Mouse (Mus musculus): Measurements from ENCODE around the gene Chst4. TPM values are rescaled to one million over a fixed set of nuclear protein-coding genes. Genes with fewer than 3 reads are reported as not detected.

Chst4 gene
- total RNA-seq, 2 experiments from 2014 or later, result not detected

GRCm38 (mm10) chr8:110008228-110008994 lies 31.1 kb downstream of the Chst4 start:
- intact Hi-C loops (cut with DNase I), result loop anchor here (5.0 kb wide), 1 partner anchor 64 kb away; no protein-coding TSS in a partner anchor
- DNase-seq, result no peak

DNA sequence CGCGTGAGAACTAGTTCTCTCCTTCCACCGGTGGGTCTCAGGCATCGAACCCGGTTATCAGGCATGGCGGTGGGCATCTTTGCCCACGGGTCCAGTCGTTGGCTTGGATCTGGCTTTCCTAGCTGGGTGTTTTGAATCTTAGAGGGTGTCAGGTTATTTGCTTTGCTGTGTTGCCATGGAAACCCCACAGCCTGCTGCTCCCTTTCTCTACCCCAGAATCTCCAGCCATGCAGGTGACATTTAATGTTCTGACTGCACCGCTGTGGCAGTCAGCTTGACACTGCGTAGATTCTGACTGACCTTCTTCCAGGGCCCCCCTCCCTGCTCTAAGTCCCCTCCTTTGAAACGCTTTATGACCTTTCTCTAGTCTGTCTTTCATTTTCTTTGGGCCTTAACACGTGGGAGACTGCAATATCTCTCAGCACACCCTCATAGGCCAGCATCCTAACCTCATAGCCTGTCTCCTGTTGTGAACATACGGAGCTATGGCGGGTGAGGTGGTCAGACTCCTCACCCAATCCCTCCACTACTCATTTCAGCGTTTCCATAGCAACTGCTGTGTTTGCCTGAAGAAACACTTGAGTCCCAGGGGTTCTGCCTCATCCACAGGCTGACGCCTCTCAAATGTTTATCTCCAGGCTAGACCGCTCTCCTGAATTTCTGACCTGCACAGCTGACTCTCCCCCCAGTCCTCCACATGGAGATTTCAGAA lies 33.1 kb downstream of the Chst4 start:
- intact Hi-C loops (cut with DNase I), result loop anchor here (5.0 kb wide), 1 partner anchor 66 kb away; no protein-coding TSS in a partner anchor
- no peak for DNase-seq

- intact Hi-C loops (cut with DNase I), result no loop called here
- DNase-seq, result no peak
Measured at GRCm38 (mm10) chr8:110004300-110004699, 35.2 kb downstream of the Chst4 start.

- intact Hi-C loops (cut with DNase I), result no loop called here
- no peak for DNase-seq
Measured at GRCm38 (mm10) chr8:110002953-110003352, 36.6 kb downstream of the Chst4 start.

GRCm38 (mm10) chr8:109999974-110000373 lies 39.6 kb downstream of the Chst4 start:
- no peak for DNase-seq
- intact Hi-C loops (cut with DNase I), result no loop called here

- intact Hi-C loops (cut with DNase I), result no loop called here
- DNase-seq, result no peak
Measured at GRCm38 (mm10) chr8:109998066-109998465, 41.5 kb downstream of the Chst4 start.

- intact Hi-C loops (cut with DNase I), result no loop called here
- DNase-seq, result no peak
Measured at GRCm38 (mm10) chr8:109997381-109997780, 42.2 kb downstream of the Chst4 start.

- no peak for DNase-seq
- intact Hi-C loops (cut with DNase I), result no loop called here
Measured at GRCm38 (mm10) chr8:109992951-109993350, 46.6 kb downstream of the Chst4 start.

DNA sequence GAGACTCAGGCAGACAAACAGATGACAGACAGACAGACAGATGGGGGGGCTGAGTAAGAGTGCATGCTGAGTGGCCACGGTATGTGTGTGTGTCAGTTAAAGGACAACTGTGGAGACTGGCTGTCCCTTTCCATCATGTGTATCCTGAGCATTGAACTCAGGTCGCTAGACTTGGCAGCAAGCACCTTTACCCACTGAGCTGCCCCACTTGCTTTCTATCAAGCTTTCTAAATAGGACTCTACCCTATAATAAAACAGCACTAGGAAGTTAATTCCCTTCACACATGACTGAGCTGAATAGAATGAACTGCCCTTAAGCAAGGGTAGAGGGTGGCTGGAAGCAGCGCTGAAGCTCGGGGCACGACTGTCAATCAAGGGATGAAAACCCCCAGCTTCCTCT lies 47.4 kb downstream of the Chst4 start:
- DNase-seq, result no peak
- intact Hi-C loops (cut with DNase I), result no loop called here

DNA sequence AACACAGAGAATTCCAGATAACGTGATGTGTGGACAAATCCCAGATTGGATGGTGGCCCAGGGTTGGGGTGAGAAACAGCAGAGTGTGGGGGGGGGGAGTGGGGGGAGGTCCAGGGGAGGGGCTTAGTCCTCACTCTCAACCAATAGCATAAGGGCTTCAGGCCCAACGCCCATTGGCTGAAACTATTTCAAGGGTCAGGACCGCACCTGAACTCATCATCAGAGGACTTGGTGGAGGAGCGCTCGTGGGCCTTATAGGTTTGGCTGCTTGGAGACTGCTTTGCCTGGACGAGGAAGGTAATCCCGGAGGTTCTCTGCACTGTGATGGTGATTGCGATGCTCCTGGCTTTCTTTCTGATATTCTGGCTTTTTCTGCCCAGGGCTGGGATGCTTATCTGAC lies 49.3 kb downstream of the Chst4 start, which contains the start of gene Tat:
Tat (plus strand) TSS at position 214 of the 400 bp plus-strand sequence.
- DNase-seq, result no peak
- intact Hi-C loops (cut with DNase I), result no loop called here

DNA sequence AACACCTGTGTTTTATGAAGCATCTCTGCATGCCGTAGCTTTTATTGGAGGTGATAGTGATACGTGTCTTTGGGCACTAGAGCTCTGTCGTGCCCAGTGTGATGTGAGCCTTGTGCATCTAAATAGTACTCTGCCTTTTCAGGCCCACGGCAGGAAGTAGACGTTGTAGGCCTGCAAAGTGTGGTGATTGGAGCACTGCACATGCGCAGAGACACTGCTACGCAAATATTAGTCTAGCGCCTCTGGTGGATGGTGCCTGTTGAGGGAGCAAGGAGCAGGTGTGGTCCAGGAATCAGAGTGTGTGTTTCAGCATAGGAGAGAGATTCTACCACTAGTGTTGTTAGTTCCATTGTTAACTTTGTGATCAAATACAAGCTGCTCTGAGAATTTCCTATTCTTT lies 50.4 kb downstream of the Chst4 start:
- no peak for DNase-seq
- intact Hi-C loops (cut with DNase I), result no loop called here

GRCm38 (mm10) chr8:109987776-109988175 lies 51.8 kb downstream of the Chst4 start:
- intact Hi-C loops (cut with DNase I), result no loop called here
- no peak for DNase-seq

- DNase-seq, result no peak
- intact Hi-C loops (cut with DNase I), result no loop called here
Measured at GRCm38 (mm10) chr8:109986384-109986783, 53.2 kb downstream of the Chst4 start.

DNA sequence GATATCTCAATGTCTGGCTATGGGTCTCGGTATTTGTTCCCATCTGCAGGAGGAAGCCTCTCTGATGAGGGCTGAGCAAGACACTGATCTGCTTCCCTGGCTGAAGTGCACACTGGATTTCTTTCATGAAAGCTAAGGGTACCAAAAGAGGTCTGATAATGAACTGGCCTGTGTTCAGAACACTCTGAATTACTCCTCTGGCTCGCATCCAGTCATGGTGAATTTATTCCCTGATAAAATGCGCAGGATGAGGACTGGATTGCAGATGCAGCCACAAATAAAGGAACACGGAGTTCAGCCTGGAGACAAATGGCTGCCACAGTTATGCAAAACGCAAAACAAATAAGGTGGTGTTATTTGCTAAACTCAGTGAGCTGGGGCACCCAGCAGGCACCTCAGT lies 55.6 kb downstream of the Chst4 start:
- intact Hi-C loops (cut with DNase I), result no loop called here
- DNase-seq, result no peak

DNA sequence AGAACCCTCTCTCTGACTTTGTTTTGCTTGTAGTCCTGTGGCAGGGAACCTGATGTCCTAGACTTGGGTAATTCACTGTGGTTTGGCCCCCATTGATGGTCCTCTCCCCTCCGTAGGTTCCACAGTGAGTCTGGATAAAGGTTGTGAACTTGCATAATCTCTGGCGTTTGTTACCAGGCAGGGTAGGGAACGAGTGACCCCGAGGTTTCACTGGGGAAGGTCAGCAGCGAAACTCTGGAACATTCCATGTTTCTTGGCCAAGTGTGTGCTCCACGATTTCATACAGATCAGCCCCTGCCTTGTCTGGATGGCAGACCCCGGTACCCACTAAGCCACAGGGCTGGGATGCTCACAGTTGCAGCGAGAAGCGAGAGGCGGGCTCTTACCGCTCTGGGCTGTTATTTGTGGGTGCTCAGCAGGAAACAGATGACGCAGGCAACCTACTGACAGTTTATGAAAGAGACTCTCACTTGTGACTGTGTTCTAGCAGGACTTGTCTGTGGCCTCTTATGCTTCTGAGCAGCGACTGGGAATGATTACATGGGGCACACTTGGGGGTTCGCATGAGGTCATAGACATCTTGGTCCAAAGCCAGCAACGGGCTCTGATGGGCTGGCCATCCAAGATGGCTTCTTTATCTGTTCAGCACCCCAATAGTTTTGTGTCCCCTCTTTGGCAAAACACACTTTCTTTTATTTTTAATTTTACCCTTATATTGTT lies 57.0 kb downstream of the Chst4 start:
- no peak for DNase-seq
- intact Hi-C loops (cut with DNase I), result no loop called here

- intact Hi-C loops (cut with DNase I), result no loop called here
- DNase-seq, result no peak
Measured at GRCm38 (mm10) chr8:109979339-109979738, 60.2 kb downstream of the Chst4 start.

Other genes starting within 250 kb of the Chst4 start
- gene Phlpp2, start 171.2 kb downstream of the Chst4 start, total RNA-seq (2021), result 1 to 10 TPM; 1.9 to 2.2 TPM
- gene Marveld3, start 77.5 kb downstream of the Chst4 start, total RNA-seq (2021), result not detected
- not detected for gene Tat, start 49.3 kb downstream of the Chst4 start, total RNA-seq (2021)
- 1 to 10 TPM; 5.7 to 8.6 TPM for gene Zfp612, start 40.0 kb upstream of the Chst4 start, total RNA-seq (2021)
- gene Gm21964, start 61.5 kb upstream of the Chst4 start, total RNA-seq (2021), result not detected
- not detected for gene Gm17720, start 63.0 kb upstream of the Chst4 start, total RNA-seq (2021)
- not detected for gene Calb2, start 128.5 kb upstream of the Chst4 start, total RNA-seq (2021)
- gene Cmtr2, start 175.9 kb upstream of the Chst4 start, total RNA-seq (2021), result 1 to 10 TPM; 2.1 to 3.2 TPM
- gene Hydin, start 227.2 kb upstream of the Chst4 start, total RNA-seq (2021), result under 1 TPM; 0.05 to 0.07 TPM